Mouse (Mus musculus) heart, embryonic 16.5 days (tissue): ENCODE measurements around the gene Prrc2a. TPM values are rescaled to one million over a fixed set of nuclear protein-coding genes. Genes with fewer than 3 reads are reported as not detected.

Experiments
- ATAC-seq: fragments of 200-750 bp; cut with Nextera tagmentation; replicated peaks from 2 replicates; pipeline ENCODE4 v1.8.0; 2017; ENCODE audit warnings: moderate number of reproducible peaks; ENCODE audit not compliant: insufficient read depth, low FRiP score; ENCODE audit errors: extremely low read depth
- H3K27ac ChIP-seq: fragments of 300-500 bp; sonication (generic); 2 replicates; pipeline ENCODE4 v1.5.1; 2014; ENCODE audit warnings: mild to moderate bottlenecking, low read length, control low read depth, moderate library complexity
- H3K27me3 ChIP-seq: fragments of 300-500 bp; sonication (generic); 2 replicates; pipeline ENCODE4 v1.6.1; 2014; ENCODE audit warnings: low read length, mixed read lengths; ENCODE audit not compliant: control insufficient read depth, insufficient read depth
- H3K36me3 ChIP-seq: fragments of 300-500 bp; sonication (generic); 2 replicates; pipeline ENCODE4 v1.6.1; 2014; ENCODE audit not compliant: control insufficient read depth, insufficient read depth
- H3K4me1 ChIP-seq: fragments of 300-500 bp; sonication (generic); 2 replicates; pipeline ENCODE4 v1.6.1; 2014; ENCODE audit warnings: low read length, mixed read lengths; ENCODE audit not compliant: control insufficient read depth, insufficient read depth
- H3K4me2 ChIP-seq: fragments of 300-500 bp; sonication (generic); 2 replicates; pipeline ENCODE4 v1.6.1; 2014; ENCODE audit warnings: low read depth, mild to moderate bottlenecking, control low read depth, low read length
- H3K4me3 ChIP-seq: fragments of 300-500 bp; sonication (generic); 2 replicates; pipeline ENCODE4 v1.5.1; 2014; ENCODE audit warnings: mild to moderate bottlenecking, control low read depth, low read length
- H3K9ac ChIP-seq: fragments of 300-500 bp; sonication (generic); 2 replicates; pipeline ENCODE4 v1.6.1; 2014; ENCODE audit warnings: low read length, control low read depth
- H3K9me3 ChIP-seq: fragments of 300-500 bp; sonication (generic); replicated peaks from 2 replicates; pipeline ENCODE4 v1.6.1; 2016; ENCODE audit warnings: low read length; ENCODE audit not compliant: control insufficient read depth
- WGBS: fragments of 180-500 bp; shearing (Covaris S2); extraction: QIAGEN DNeasy Blood & Tissue Kit; methylation state at CpG from one replicate; pipeline ENCODE4 v1.1.7; 2014; 5-methylcytosine and 5-hydroxymethylcytosine counted together
- polyA plus RNA-seq: library from polyadenylated mRNA; unstranded; fragments of >200 nt; fragmentation: Nextera tagmentation; extraction: Ambion mirVana; gene quantifications from 2 replicates; pipeline ENCODE4 v1.2.1, GENCODE M21; 2015

Prrc2a gene
- polyA plus RNA-seq, 1 experiment from 2014 or later, result 103 TPM

- Histone ChIP-seq H3K4me3 (no peak within 1 kb of the TSS), H3K27ac (no peak within 1 kb of the TSS), H3K4me1 (peaks cover 3% of the 10 kb centered on the region; the same call in 1 of the 2 replicates), H3K27me3 (no peaks in the 10 kb centered on the region), H3K36me3 (no peaks in the 10 kb centered on the region), H3K4me2 (no peak within 1 kb of the TSS), H3K9ac (no peak within 1 kb of the TSS), H3K9me3 (no peaks in the 10 kb centered on the region)
- ATAC-seq, result no peak
- WGBS, result 77% methylated on average over 6 of the region's 6 CpGs
Observed at GRCm38 (mm10) chr17:35108097-35108496, 56.6 kb downstream of the Prrc2a start, which contains the start of gene Ly6g5c. Gene Ly6g5c, plus strand, starts transcription at chr17:35108279.

GRCm38 (mm10) chr17:35106522-35106921 is 58.2 kb downstream of the Prrc2a start:
- WGBS, result 64% methylated on average over 3 of the region's 3 CpGs
- Histone ChIP-seq H3K9ac (no peak overlapping the region), H3K27me3 (no peaks in the 10 kb centered on the region), H3K4me1 (peaks cover 6% of the 10 kb centered on the region; the same call in 1 of the 2 replicates), H3K27ac (no peak overlapping the region), H3K4me2 (no peak overlapping the region), H3K4me3 (no peak overlapping the region), H3K9me3 (no peaks in the 10 kb centered on the region), H3K36me3 (peaks cover 6% of the 10 kb centered on the region)
- ATAC-seq, result no peak

GRCm38 (mm10) chr17:35105740-35106389 is 58.8 kb downstream of the Prrc2a start:
- ATAC-seq, result no peak
- Histone ChIP-seq H3K4me2 (no peak overlapping the region), H3K27ac (no peak overlapping the region), H3K9me3 (no peaks in the 10 kb centered on the region), H3K36me3 (peaks cover 12% of the 10 kb centered on the region), H3K27me3 (no peaks in the 10 kb centered on the region), H3K4me1 (peaks cover 6% of the 10 kb centered on the region; the same call in 1 of the 2 replicates), H3K4me3 (no peak overlapping the region), H3K9ac (no peak overlapping the region)
- WGBS, result 28% methylated on average over 13 of the region's 13 CpGs

- Histone ChIP-seq H3K27me3 (no peaks in the 10 kb centered on the region), H3K27ac (no peak overlapping the region), H3K36me3 (peaks cover 18% of the 10 kb centered on the region), H3K9me3 (no peaks in the 10 kb centered on the region), H3K9ac (no peak overlapping the region), H3K4me1 (peaks cover 6% of the 10 kb centered on the region; the same call in 1 of the 2 replicates), H3K4me2 (no peak overlapping the region), H3K4me3 (no peak overlapping the region)
- ATAC-seq, result no peak
- WGBS, result 54% methylated on average over 6 of the region's 6 CpGs
Observed at GRCm38 (mm10) chr17:35104754-35105153, 59.9 kb downstream of the Prrc2a start.

- WGBS, result 83% methylated on average over 7 of the region's 7 CpGs
- H3K36me3 ChIP-seq, result peaks cover 22% of the 10 kb centered on the region
- ATAC-seq, result no peak
Observed at GRCm38 (mm10) chr17:35104079-35104478, 60.6 kb downstream of the Prrc2a start.

GRCm38 (mm10) chr17:35103221-35103690 is 61.4 kb downstream of the Prrc2a start:
- Histone ChIP-seq H3K27me3 (no peaks in the 10 kb centered on the region), H3K27ac (no peak overlapping the region), H3K9ac (no peak overlapping the region), H3K9me3 (no peaks in the 10 kb centered on the region), H3K36me3 (peaks cover 28% of the 10 kb centered on the region), H3K4me3 (no peak overlapping the region), H3K4me2 (no peak overlapping the region), H3K4me1 (peaks cover 6% of the 10 kb centered on the region; the same call in 1 of the 2 replicates)
- 46% methylated on average over 6 of the region's 6 CpGs for WGBS
- no peak for ATAC-seq

More at GRCm38 (mm10) chr17:35104079-35104478, 60.6 kb downstream of the Prrc2a start:
- H3K4me2 ChIP-seq, result no peak overlapping the region
- H3K27me3 ChIP-seq, result no peaks in the 10 kb centered on the region
- no peak overlapping the region for H3K4me3 ChIP-seq
- no peaks in the 10 kb centered on the region for H3K9me3 ChIP-seq
- H3K4me1 ChIP-seq, result peaks cover 6% of the 10 kb centered on the region; the same call in 1 of the 2 replicates
- no peak overlapping the region for H3K27ac ChIP-seq
- H3K9ac ChIP-seq, result no peak overlapping the region

GRCm38 (mm10) chr17:35102299-35102698 is 62.4 kb downstream of the Prrc2a start:
- H3K4me1 ChIP-seq, result peaks cover 6% of the 10 kb centered on the region; the same call in 1 of the 2 replicates
- no peak overlapping the region for H3K27ac ChIP-seq

GRCm38 (mm10) chr17:35101161-35101560 is 63.5 kb downstream of the Prrc2a start:
- no peak overlapping the region for H3K4me2 ChIP-seq
- 83% methylated on average over 11 of the region's 11 CpGs for WGBS
- no peaks in the 10 kb centered on the region for H3K9me3 ChIP-seq
- no peak overlapping the region for H3K9ac ChIP-seq
- H3K27ac ChIP-seq, result no peak overlapping the region
- peaks cover 4% of the 10 kb centered on the region; the same call in 1 of the 2 replicates for H3K4me1 ChIP-seq
- H3K27me3 ChIP-seq, result no peaks in the 10 kb centered on the region
- ATAC-seq, result no peak
- peaks cover 39% of the 10 kb centered on the region for H3K36me3 ChIP-seq
- H3K4me3 ChIP-seq, result no peak overlapping the region

More at GRCm38 (mm10) chr17:35102299-35102698, 62.4 kb downstream of the Prrc2a start:
- peaks cover 32% of the 10 kb centered on the region for H3K36me3 ChIP-seq
- no peaks in the 10 kb centered on the region for H3K9me3 ChIP-seq
- no peak overlapping the region for H3K4me2 ChIP-seq
- 54% methylated on average over 8 of the region's 8 CpGs for whole genome bisulfite sequencing
- no peaks in the 10 kb centered on the region for H3K27me3 ChIP-seq
- no peak for ATAC-seq
- H3K4me3 ChIP-seq, result no peak overlapping the region
- H3K9ac ChIP-seq, result no peak overlapping the region

GRCm38 (mm10) chr17:35100196-35100765 is 64.4 kb downstream of the Prrc2a start:
- no peak overlapping the region for H3K27ac ChIP-seq
- 57% methylated on average over 10 of the region's 10 CpGs for WGBS
- ATAC-seq, result no peak
- no peak overlapping the region for H3K9ac ChIP-seq
- H3K9me3 ChIP-seq, result no peaks in the 10 kb centered on the region
- no peaks in the 10 kb centered on the region for H3K27me3 ChIP-seq
- H3K36me3 ChIP-seq, result peaks cover 39% of the 10 kb centered on the region
- H3K4me3 ChIP-seq, result no peak overlapping the region
- H3K4me2 ChIP-seq, result no peak overlapping the region
- peaks cover 2% of the 10 kb centered on the region; the same call in 1 of the 2 replicates for H3K4me1 ChIP-seq
